Mouse (Mus musculus): Measurements from ENCODE around the gene Olfr175-ps1. TPM values are rescaled to one million over a fixed set of nuclear protein-coding genes. Genes with fewer than 3 reads are reported as not detected.

Olfr175-ps1 gene
- total RNA-seq (2021), result not detected

- no peak for DNase-seq
These were observed at the start of gene Olfr175-ps1 for GRCm38 (mm10) chr16:58826732-58827319. Gene Olfr175-ps1, minus strand, starts transcription at chr16:58826782.

- no peak for DNase-seq
These were observed 48.1 kb upstream of the Olfr175-ps1 start, which contains the start of gene Olfr177 for GRCm38 (mm10) chr16:58874668-58875067. Gene Olfr177, minus strand, starts transcription at chr16:58874768.

GRCm38 (mm10) chr16:58861479-58861878 lies 34.9 kb upstream of the Olfr175-ps1 start:
- no peak for DNase-seq

- no peak for DNase-seq
These were observed 33.6 kb upstream of the Olfr175-ps1 start for GRCm38 (mm10) chr16:58860032-58860737.

- no peak for DNase-seq
These were observed 26.4 kb downstream of the Olfr175-ps1 start, which contains the start of gene Olfr173 for GRCm38 (mm10) chr16:58800168-58800567. Gene Olfr173, minus strand, starts transcription at chr16:58800268.

Other genes with a start within 250 kb of the Olfr175-ps1 start
- not detected for gene Gm813, start 209.8 kb downstream of the Olfr175-ps1 start, total RNA-seq (2021)
- gene E330017A01Rik, start 188.0 kb downstream of the Olfr175-ps1 start, total RNA-seq (2021), result not detected
- gene Cpox, start 156.5 kb downstream of the Olfr175-ps1 start, total RNA-seq (2021), result 10 to 100 TPM; 17.5 to 18.0 TPM
- gene Gpr15, start 107.7 kb downstream of the Olfr175-ps1 start, total RNA-seq (2021), result not detected
- 10 to 100 TPM; 73.2 to 79.4 TPM for gene Cldnd1, start 98.9 kb downstream of the Olfr175-ps1 start, total RNA-seq (2021)
- gene Olfr172, start 63.6 kb downstream of the Olfr175-ps1 start, total RNA-seq (2021), result not detected
- not detected for gene Olfr173, start 26.5 kb downstream of the Olfr175-ps1 start, total RNA-seq (2021)
- not detected for gene Olfr177, start 48.0 kb upstream of the Olfr175-ps1 start, total RNA-seq (2021)
- gene Olfr178, start 65.3 kb upstream of the Olfr175-ps1 start, total RNA-seq (2021), result not detected
- not detected for gene Olfr181, start 102.0 kb upstream of the Olfr175-ps1 start, total RNA-seq (2021)
- not detected for gene Olfr180, start 102.6 kb upstream of the Olfr175-ps1 start, total RNA-seq (2021)
- not detected for gene Olfr183, start 168.6 kb upstream of the Olfr175-ps1 start, total RNA-seq (2021)
- gene Olfr186, start 203.5 kb upstream of the Olfr175-ps1 start, total RNA-seq (2021), result not detected
- gene Olfr187, start 213.0 kb upstream of the Olfr175-ps1 start, total RNA-seq (2021), result not detected

All from heart, postnatal 4 days (tissue).